Mouse (Mus musculus) limb, embryonic 15.5 days (tissue): ENCODE results near the gene Pla2g15. TPM values are rescaled to one million over a fixed set of nuclear protein-coding genes. Genes with fewer than 3 reads are reported as not detected.
A peak's percentile ranks its signal among the peaks of the same experiment; 100 is the strongest.

ENCODE experiments used
- ATAC-seq: fragments of 200-750 bp; cut with Nextera tagmentation; 2 replicates; pipeline ENCODE4 v1.8.0; 2017; ENCODE audit warnings: low read depth, moderate TSS enrichment; ENCODE audit not compliant: insufficient number of reproducible peaks, low FRiP score, low TSS enrichment
- H3K27ac ChIP-seq: fragments of 300-500 bp; sonication (generic); 2 replicates; pipeline ENCODE4 v1.5.1; 2015; ENCODE audit warnings: moderate library complexity, mild to moderate bottlenecking, inconsistent platforms
- H3K27me3 ChIP-seq: fragments of 300-500 bp; sonication (generic); 2 replicates; pipeline ENCODE4 v1.6.1; 2015; ENCODE audit warnings: inconsistent platforms
- H3K36me3 ChIP-seq: fragments of 300-500 bp; sonication (generic); 2 replicates; pipeline ENCODE4 v1.6.1; 2015; ENCODE audit warnings: inconsistent platforms
- H3K4me1 ChIP-seq: fragments of 300-500 bp; sonication (generic); 2 replicates; pipeline ENCODE4 v1.6.1; 2015; ENCODE audit warnings: inconsistent platforms
- H3K4me2 ChIP-seq: fragments of 300-500 bp; sonication (generic); 2 replicates; pipeline ENCODE4 v1.6.1; 2015; ENCODE audit warnings: mild to moderate bottlenecking, inconsistent platforms
- H3K4me3 ChIP-seq: fragments of 300-500 bp; sonication (generic); 2 replicates; pipeline ENCODE4 v1.5.1; 2015; ENCODE audit warnings: mild to moderate bottlenecking, inconsistent platforms
- H3K9ac ChIP-seq: fragments of 300-500 bp; sonication (generic); 2 replicates; pipeline ENCODE4 v1.6.1; 2015; ENCODE audit warnings: inconsistent platforms
- H3K9me3 ChIP-seq: fragments of 300-500 bp; sonication (generic); 2 replicates; pipeline ENCODE4 v1.6.1; 2016; ENCODE audit warnings: inconsistent platforms
- WGBS: fragments of 180-500 bp; shearing (Covaris S2); methylation state at CpG from one replicate; pipeline ENCODE4 v1.1.7; 2015; 5-methylcytosine and 5-hydroxymethylcytosine counted together
- polyA plus RNA-seq: library from polyadenylated mRNA; unstranded; fragments of >200 nt; fragmentation: Nextera tagmentation; extraction: Ambion mirVana; gene quantifications from 2 replicates; pipeline ENCODE4 v1.2.1, GENCODE M21; 2015

Gene Pla2g15
- polyA plus RNA-seq, 1 experiment from 2014 or later = 19.9 TPM

DNA sequence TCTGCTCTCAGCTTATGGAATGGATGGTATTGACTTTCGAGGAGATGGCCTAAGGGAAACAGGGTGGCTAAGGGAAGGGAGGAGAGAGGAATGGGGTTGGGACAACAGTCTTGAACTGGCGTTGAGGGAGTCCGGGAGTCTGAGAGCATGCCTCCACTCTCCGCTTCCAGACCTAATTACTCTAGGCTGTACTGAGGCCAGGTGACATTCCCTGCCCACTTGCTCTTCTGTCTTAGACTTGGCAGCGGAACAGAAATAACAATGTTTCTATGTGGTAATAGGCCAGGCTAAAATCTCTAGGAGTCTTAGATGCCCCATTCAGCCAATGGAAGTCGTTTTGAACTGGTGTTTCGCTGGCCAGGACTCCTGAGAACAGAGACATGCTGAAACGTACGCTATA lies 842 bp downstream of the Pla2g15 start:
- Histone ChIP-seq H3K4me1 (peaks cover 13% of the 10 kb centered on the region), H3K27ac (no peak overlapping the region), H3K9me3 (no peaks in the 10 kb centered on the region), H3K36me3 (peaks cover 13% of the 10 kb centered on the region), H3K9ac (0 out of 2 replicates have a peak overlapping the region, but pooled peaks have one; percentile 47), H3K4me3 (peak overlapping the region; percentile 76), H3K27me3 (no peaks in the 10 kb centered on the region), H3K4me2 (peak overlapping the region; percentile 78)
- no peak for ATAC-seq
- 68% methylated on average over 9 of the region's 9 CpGs for WGBS

- Histone ChIP-seq H3K27me3 (no peaks in the 10 kb centered on the region), H3K9me3 (no peaks in the 10 kb centered on the region), H3K27ac (no peak overlapping the region), H3K9ac (no peak overlapping the region), H3K4me3 (no peak overlapping the region), H3K36me3 (peaks cover 19% of the 10 kb centered on the region), H3K4me1 (peaks cover 13% of the 10 kb centered on the region), H3K4me2 (no peak overlapping the region)
- WGBS = 81% methylated on average over 4 of the region's 4 CpGs
- ATAC-seq = no peak
These were observed 2.7 kb downstream of the Pla2g15 start for GRCm38 (mm10) chr8:106152876-106153275.

DNA sequence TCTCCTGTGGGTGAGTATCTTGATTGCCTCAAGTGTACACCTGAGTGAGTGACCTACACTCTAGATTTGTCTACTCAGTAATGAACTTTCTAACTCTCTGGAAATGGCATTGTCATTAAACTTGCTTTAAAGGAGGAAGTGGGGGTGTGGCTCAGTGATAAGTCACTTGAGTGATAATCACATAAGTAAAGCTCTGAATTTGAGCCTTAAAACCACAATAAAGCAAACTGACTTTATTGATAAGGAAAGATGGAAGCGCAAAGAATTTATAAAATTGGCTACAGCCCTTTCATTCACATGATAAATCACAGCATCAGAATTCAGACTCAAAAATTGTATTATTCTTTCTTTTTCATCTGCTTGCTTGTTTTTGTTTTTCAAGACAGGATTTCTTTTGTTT lies 7.2 kb downstream of the Pla2g15 start:
- H3K4me1 ChIP-seq = no peaks in the 10 kb centered on the region
- WGBS = 100% methylated on average over 1 of the region's 1 CpGs
- no peak overlapping the region for H3K27ac ChIP-seq
- no peaks in the 10 kb centered on the region for H3K9me3 ChIP-seq
- no peak overlapping the region for H3K4me2 ChIP-seq
- H3K9ac ChIP-seq = no peak overlapping the region
- H3K4me3 ChIP-seq = no peak overlapping the region
- H3K27me3 ChIP-seq = no peaks in the 10 kb centered on the region
- H3K36me3 ChIP-seq = peaks cover 56% of the 10 kb centered on the region
- no peak for ATAC-seq

GRCm38 (mm10) chr8:106158381-106158780 lies 8.2 kb downstream of the Pla2g15 start:
- no peak for ATAC-seq
- H3K27ac ChIP-seq = no peak overlapping the region
- H3K9ac ChIP-seq = no peak overlapping the region
- H3K4me1 ChIP-seq = no peaks in the 10 kb centered on the region
- no peak overlapping the region for H3K4me2 ChIP-seq
- no peak overlapping the region for H3K4me3 ChIP-seq
- peaks cover 62% of the 10 kb centered on the region for H3K36me3 ChIP-seq
- H3K27me3 ChIP-seq = no peaks in the 10 kb centered on the region
- no peaks in the 10 kb centered on the region for H3K9me3 ChIP-seq
- 86% methylated on average over 10 of the region's 10 CpGs for WGBS

DNA sequence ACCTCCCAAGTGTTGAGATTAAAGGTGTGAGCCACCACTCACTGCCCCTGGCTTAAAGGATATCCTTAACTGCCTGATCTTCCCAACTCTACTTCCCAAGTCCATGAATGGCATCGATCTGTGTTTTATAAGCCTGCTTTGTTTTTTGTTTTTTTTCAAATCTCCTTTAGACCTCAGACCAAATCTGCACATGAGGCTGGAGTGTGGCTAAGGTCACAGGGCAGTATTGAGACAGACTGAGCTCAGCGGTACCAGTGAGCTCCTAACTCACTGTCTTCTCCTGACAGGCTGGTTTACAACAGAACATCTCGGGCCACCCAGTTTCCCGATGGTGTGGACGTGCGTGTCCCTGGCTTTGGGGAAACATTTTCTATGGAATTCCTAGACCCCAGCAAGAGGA lies 9.7 kb downstream of the Pla2g15 start:
- H3K36me3 ChIP-seq = peaks cover 69% of the 10 kb centered on the region
- H3K9me3 ChIP-seq = no peaks in the 10 kb centered on the region
- no peaks in the 10 kb centered on the region for H3K4me1 ChIP-seq
- H3K27ac ChIP-seq = no peak overlapping the region
- WGBS = 87% methylated on average over 6 of the region's 6 CpGs
- H3K9ac ChIP-seq = no peak overlapping the region
- ATAC-seq = no peak
- no peak overlapping the region for H3K4me3 ChIP-seq
- H3K27me3 ChIP-seq = no peaks in the 10 kb centered on the region
- H3K4me2 ChIP-seq = no peak overlapping the region

GRCm38 (mm10) chr8:106163251-106163650 lies 13.1 kb downstream of the Pla2g15 start:
- H3K27ac ChIP-seq = no peak overlapping the region
- no peaks in the 10 kb centered on the region for H3K9me3 ChIP-seq
- H3K9ac ChIP-seq = no peak overlapping the region
- H3K4me1 ChIP-seq = peaks cover 3% of the 10 kb centered on the region
- no peak overlapping the region for H3K4me2 ChIP-seq
- H3K27me3 ChIP-seq = no peaks in the 10 kb centered on the region
- ATAC-seq = no peak
- no peak overlapping the region for H3K4me3 ChIP-seq
- WGBS = 87% methylated on average over 9 of the region's 9 CpGs
- peaks cover 55% of the 10 kb centered on the region for H3K36me3 ChIP-seq

- no peak overlapping the region for H3K9ac ChIP-seq
- no peak overlapping the region for H3K27ac ChIP-seq
- no peaks in the 10 kb centered on the region for H3K9me3 ChIP-seq
- peaks cover 14% of the 10 kb centered on the region for H3K4me1 ChIP-seq
- WGBS = 51% methylated on average over 4 of the region's 4 CpGs
- no peak for ATAC-seq
- H3K4me3 ChIP-seq = no peak overlapping the region
- H3K4me2 ChIP-seq = no peak overlapping the region
- H3K27me3 ChIP-seq = no peaks in the 10 kb centered on the region
- H3K36me3 ChIP-seq = peaks cover 41% of the 10 kb centered on the region
These were observed 15.3 kb downstream of the Pla2g15 start for GRCm38 (mm10) chr8:106165460-106165859.

- WGBS = under 1% methylated on average over 58 of the region's 59 CpGs
These were observed 18.3 kb downstream of the Pla2g15 start, which contains the start of gene Slc7a6 for GRCm38 (mm10) chr8:106168356-106169016. Gene Slc7a6, plus strand, starts transcription at chr8:106168857.

DNA sequence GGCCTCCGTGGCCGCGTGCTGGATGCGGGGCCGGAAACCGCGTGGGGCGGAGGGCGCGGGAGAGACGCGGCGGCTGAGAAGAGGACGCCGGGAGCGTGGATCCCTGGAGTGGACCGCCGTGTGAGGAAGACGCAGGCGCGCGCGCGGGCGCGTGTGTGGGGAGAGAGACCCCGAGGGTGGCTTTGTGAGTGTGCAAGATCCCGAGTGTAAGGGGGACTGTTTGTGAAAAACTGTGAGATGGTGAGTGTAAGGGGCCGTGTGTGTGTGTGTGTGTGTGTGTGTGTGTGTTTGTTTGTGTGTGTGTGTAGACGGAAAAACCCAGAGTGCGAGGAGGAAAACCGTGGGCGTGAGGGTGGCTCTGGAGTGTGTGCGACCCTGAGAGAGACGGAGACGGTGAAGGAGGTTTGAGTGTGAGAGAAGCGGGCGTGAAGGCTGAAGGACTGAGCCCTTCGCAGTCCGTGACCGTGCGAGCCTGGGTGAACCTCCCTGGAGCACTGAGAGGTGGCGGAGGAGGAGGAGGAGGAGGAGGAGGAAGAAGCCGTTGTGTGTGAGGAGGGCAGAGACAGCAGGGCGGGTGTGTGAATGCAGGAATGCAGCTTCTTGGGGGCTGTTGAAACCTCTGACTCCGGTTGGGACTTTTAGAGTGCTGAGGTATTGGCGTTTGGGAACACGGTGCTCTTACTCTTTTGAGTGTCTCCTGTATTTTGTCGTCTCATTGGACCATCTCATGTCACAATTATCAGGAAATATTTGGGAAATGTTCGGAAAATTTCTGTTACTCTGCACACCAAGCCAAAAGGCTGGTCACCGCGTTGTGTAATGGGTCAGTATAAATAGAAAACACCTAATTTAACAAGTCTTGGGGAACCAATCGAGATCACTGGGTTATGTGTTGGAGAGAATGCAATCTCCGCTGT lies 19.1 kb downstream of the Pla2g15 start:
- H3K4me1 ChIP-seq = peaks cover 14% of the 10 kb centered on the region
- H3K4me3 ChIP-seq = peak overlapping the region; percentile 89
- ATAC-seq = peak; percentile 64
- under 1% methylated on average over 54 of the region's 54 CpGs for WGBS
- peak overlapping the region; percentile 85 for H3K4me2 ChIP-seq
- H3K9ac ChIP-seq = peak overlapping the region; percentile 60
- H3K9me3 ChIP-seq = no peaks in the 10 kb centered on the region
- peak overlapping the region; percentile 88 for H3K27ac ChIP-seq
- no peaks in the 10 kb centered on the region for H3K27me3 ChIP-seq
- peaks cover 3% of the 10 kb centered on the region for H3K36me3 ChIP-seq

More at GRCm38 (mm10) chr8:106168356-106169016, 18.3 kb downstream of the Pla2g15 start, which contains the start of gene Slc7a6:
- H3K27me3 ChIP-seq = no peaks in the 10 kb centered on the region
- H3K9ac ChIP-seq = peak within 1 kb of the TSS; percentile 60
- H3K4me3 ChIP-seq = peak within 1 kb of the TSS; percentile 89
- peaks cover 11% of the 10 kb centered on the region for H3K36me3 ChIP-seq
- ATAC-seq = peak; percentile 64
- peak within 1 kb of the TSS; percentile 85 for H3K4me2 ChIP-seq
- peak within 1 kb of the TSS; percentile 88 for H3K27ac ChIP-seq
- H3K9me3 ChIP-seq = no peaks in the 10 kb centered on the region
- peaks cover 14% of the 10 kb centered on the region for H3K4me1 ChIP-seq

GRCm38 (mm10) chr8:106169934-106170480 lies 19.8 kb downstream of the Pla2g15 start:
- H3K27ac ChIP-seq = peak overlapping the region; percentile 88; the same call in 1 of the 2 replicates
- peak overlapping the region; percentile 60 for H3K9ac ChIP-seq
- H3K36me3 ChIP-seq = no peaks in the 10 kb centered on the region
- no peaks in the 10 kb centered on the region for H3K27me3 ChIP-seq
- WGBS = 20% methylated on average over 6 of the region's 6 CpGs
- no peak for ATAC-seq
- H3K4me1 ChIP-seq = peaks cover 14% of the 10 kb centered on the region
- H3K9me3 ChIP-seq = no peaks in the 10 kb centered on the region
- H3K4me2 ChIP-seq = peak overlapping the region; percentile 85
- H3K4me3 ChIP-seq = peak overlapping the region; percentile 89

DNA sequence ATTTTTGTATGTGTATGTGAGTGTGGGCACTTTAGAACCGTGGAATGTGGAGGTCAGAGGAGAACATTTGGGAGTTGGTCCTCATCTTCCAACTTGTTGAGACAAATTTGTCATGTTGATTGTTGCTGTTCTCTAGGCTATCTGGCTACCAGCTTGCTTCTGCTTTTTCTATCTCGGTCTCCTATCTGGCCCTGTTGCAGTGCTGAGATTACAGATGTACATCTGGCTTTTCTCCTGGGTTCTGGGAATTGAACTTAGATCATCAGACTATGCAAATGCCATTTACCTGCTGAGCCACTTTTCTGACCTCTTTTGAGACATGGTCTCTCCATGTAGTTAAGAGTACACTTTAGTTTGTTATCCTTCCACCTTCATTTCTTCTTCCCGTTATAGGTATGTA lies 23.4 kb downstream of the Pla2g15 start:
- Histone ChIP-seq H3K4me1 (peaks cover 23% of the 10 kb centered on the region), H3K9ac (no peak overlapping the region), H3K27me3 (no peaks in the 10 kb centered on the region), H3K4me3 (no peak overlapping the region), H3K4me2 (no peak overlapping the region), H3K9me3 (no peaks in the 10 kb centered on the region), H3K27ac (no peak overlapping the region), H3K36me3 (0 out of 2 replicates have a peak, but pooled peaks cover under 1% of the 10 kb centered on the region)
- WGBS = 86% methylated on average over 3 of the region's 3 CpGs
- ATAC-seq = no peak
